Mouse (Mus musculus) limb, embryonic 14.5 days (tissue): ENCODE data around the gene Nptn. TPM values are rescaled to one million over a fixed set of nuclear protein-coding genes. Genes with fewer than 3 reads are reported as not detected.

ENCODE experiments used
- ATAC-seq: fragments of 200-750 bp; cut with Nextera tagmentation; 2 replicates; pipeline ENCODE4 v1.8.0; 2017; ENCODE audit warnings: low read depth, moderate number of reproducible peaks, moderate TSS enrichment; ENCODE audit not compliant: low FRiP score
- DNase-seq: peaks from one replicate; pipeline ENCODE4 v3.0.0-alpha.2; 2015; ENCODE audit warnings: low spot score
- H3K27ac ChIP-seq: fragments of 300-500 bp; sonication (generic); replicated peaks from 2 replicates; pipeline ENCODE4 v1.5.1; 2014; ENCODE audit warnings: low read depth, mild to moderate bottlenecking, low read length, moderate library complexity, mixed read lengths
- H3K27me3 ChIP-seq: fragments of 300-500 bp; sonication (generic); 2 replicates; pipeline ENCODE4 v1.6.1; 2014; ENCODE audit warnings: low read length, mixed read lengths; ENCODE audit not compliant: control insufficient read depth, insufficient read depth
- H3K36me3 ChIP-seq: fragments of 300-500 bp; sonication (generic); 2 replicates; pipeline ENCODE4 v1.6.1; 2014; ENCODE audit warnings: mild to moderate bottlenecking, low read length, moderate library complexity, mixed read lengths; ENCODE audit not compliant: control insufficient read depth, insufficient read depth
- H3K4me1 ChIP-seq: fragments of 300-500 bp; sonication (generic); 2 replicates; pipeline ENCODE4 v1.6.1; 2014; ENCODE audit warnings: antibody characterized with exemption, low read length, mixed read lengths; ENCODE audit not compliant: control insufficient read depth, insufficient read depth
- H3K4me2 ChIP-seq: fragments of 300-500 bp; sonication (generic); replicated peaks from 2 replicates; pipeline ENCODE4 v1.6.1; 2014; ENCODE audit warnings: low read depth, mild to moderate bottlenecking, low read length, moderate library complexity; ENCODE audit not compliant: severe bottlenecking
- H3K4me3 ChIP-seq: fragments of 300-500 bp; sonication (generic); replicated peaks from 2 replicates; pipeline ENCODE4 v1.5.1; 2014; ENCODE audit warnings: low read length
- H3K9ac ChIP-seq: fragments of 300-500 bp; sonication (generic); 2 replicates; pipeline ENCODE4 v1.6.1; 2014; ENCODE audit warnings: mild to moderate bottlenecking, low read depth, low read length, moderate library complexity; ENCODE audit not compliant: severe bottlenecking
- H3K9me3 ChIP-seq: fragments of 300-500 bp; sonication (generic); 2 replicates; pipeline ENCODE4 v1.6.1; 2016; ENCODE audit warnings: low read length; ENCODE audit not compliant: control insufficient read depth
- POLR2A ChIP-seq: fragments of 200-500 bp; IDR thresholded peaks from 2 replicates; pipeline ENCODE4 v1.8.0; 2012; ENCODE audit warnings: inconsistent platforms, mild to moderate bottlenecking, moderate library complexity, borderline replicate concordance; ENCODE audit not compliant: insufficient read depth, insufficient read length; ENCODE audit errors: extremely low read depth
- WGBS: fragments of 180-500 bp; shearing (Covaris S2); extraction: QIAGEN DNeasy Blood & Tissue Kit; methylation state at CpG from one replicate; pipeline ENCODE4 v1.1.7; 2014; 5-methylcytosine and 5-hydroxymethylcytosine counted together
- polyA plus RNA-seq, 2 experiments: library from polyadenylated mRNA; depleted of rRNA in 1 of 2; stranded (reverse) in 1 of 2; unstranded in 1 of 2; fragments of >200 nt; fragmentation: Nextera tagmentation in 1 of 2; extraction: Ambion mirVana in 1 of 2; gene quantifications; 2 replicates each; pipeline versions ENCODE4 v1.2.1 to v1.2.3; 2012 to 2014

Gene Nptn
- polyA plus RNA-seq, 2 experiments = 135 to 335 TPM

GRCm38 (mm10) chr9:58660673-58661072 is 78.6 kb downstream of the Nptn start:
- no peak for DNase-seq
- Histone ChIP-seq H3K27me3 (no peaks in the 10 kb centered on the region), H3K9ac (no peak overlapping the region), H3K4me3 (no peak overlapping the region), H3K36me3 (peaks cover 43% of the 10 kb centered on the region), H3K4me1 (no peaks in the 10 kb centered on the region), H3K27ac (no peak overlapping the region), H3K9me3 (no peaks in the 10 kb centered on the region), H3K4me2 (no peak overlapping the region)
- WGBS = 88% methylated on average over 3 of the region's 3 CpGs
- no peak for ATAC-seq
- no peak for TF ChIP-seq POLR2A

- 85% methylated on average over 4 of the region's 4 CpGs for WGBS
- peaks cover 41% of the 10 kb centered on the region for H3K36me3 ChIP-seq
- no peaks in the 10 kb centered on the region for H3K27me3 ChIP-seq
- ATAC-seq (no peak), DNase-seq (no peak)
- H3K4me1 ChIP-seq = no peaks in the 10 kb centered on the region
- no peaks in the 10 kb centered on the region for H3K9me3 ChIP-seq
- TF ChIP-seq POLR2A = no peak
- no peak overlapping the region for H3K9ac ChIP-seq
- H3K27ac ChIP-seq = no peak overlapping the region
- no peak overlapping the region for H3K4me3 ChIP-seq
- H3K4me2 ChIP-seq = no peak overlapping the region
These were observed 80.0 kb downstream of the Nptn start for GRCm38 (mm10) chr9:58662007-58662406.

- Histone ChIP-seq H3K9ac (no peak overlapping the region), H3K4me2 (no peak overlapping the region), H3K4me1 (no peaks in the 10 kb centered on the region), H3K4me3 (no peak overlapping the region), H3K27me3 (no peaks in the 10 kb centered on the region), H3K36me3 (peaks cover 38% of the 10 kb centered on the region), H3K9me3 (no peaks in the 10 kb centered on the region), H3K27ac (no peak overlapping the region)
- 86% methylated on average over 3 of the region's 3 CpGs for WGBS
- no peak for ATAC-seq
- TF ChIP-seq POLR2A = no peak
- no peak for DNase-seq
These were observed 80.8 kb downstream of the Nptn start for GRCm38 (mm10) chr9:58662791-58663190.

GRCm38 (mm10) chr9:58665492-58665891 is 83.5 kb downstream of the Nptn start:
- Histone ChIP-seq H3K4me2 (no peak overlapping the region), H3K9me3 (no peaks in the 10 kb centered on the region), H3K4me1 (no peaks in the 10 kb centered on the region), H3K4me3 (no peak overlapping the region), H3K27me3 (no peaks in the 10 kb centered on the region), H3K27ac (no peak overlapping the region), H3K36me3 (peaks cover 22% of the 10 kb centered on the region), H3K9ac (no peak overlapping the region)
- ATAC-seq = no peak
- no peak for TF ChIP-seq POLR2A
- no peak for DNase-seq
- 79% methylated on average over 9 of the region's 9 CpGs for WGBS

- Histone ChIP-seq H3K36me3 (peaks cover 18% of the 10 kb centered on the region), H3K27me3 (no peaks in the 10 kb centered on the region), H3K9me3 (no peaks in the 10 kb centered on the region), H3K4me2 (no peak overlapping the region), H3K9ac (no peak overlapping the region), H3K4me1 (no peaks in the 10 kb centered on the region), H3K4me3 (no peak overlapping the region), H3K27ac (no peak overlapping the region)
- DNase-seq (no peak), ATAC-seq (no peak)
- WGBS = 54% methylated on average over 9 of the region's 9 CpGs
- TF ChIP-seq POLR2A = no peak
These were observed 84.2 kb downstream of the Nptn start for GRCm38 (mm10) chr9:58666191-58666590.

- no peaks in the 10 kb centered on the region for H3K27me3 ChIP-seq
- H3K4me1 ChIP-seq = peaks cover 3% of the 10 kb centered on the region
- H3K4me3 ChIP-seq = no peak overlapping the region
- 65% methylated on average over 9 of the region's 9 CpGs for WGBS
- H3K27ac ChIP-seq = no peak overlapping the region
- DNase-seq = no peak
- H3K4me2 ChIP-seq = no peak overlapping the region
- TF ChIP-seq POLR2A = no peak
- no peak overlapping the region for H3K9ac ChIP-seq
- peaks cover 12% of the 10 kb centered on the region for H3K36me3 ChIP-seq
- no peak for ATAC-seq
- no peaks in the 10 kb centered on the region for H3K9me3 ChIP-seq
These were observed 85.2 kb downstream of the Nptn start for GRCm38 (mm10) chr9:58667244-58667643.
